Mouse (Mus musculus) 416B (cell line): ENCODE data around the gene Olfr441.
"Not testable (repeated sequence)": the region's sequence is repeated elsewhere in the genome, so short reads cannot be mapped to it uniquely, and the experiment has no call there.

Experiments used
- DNase-seq: peaks from one replicate; pipeline ENCODE4 v3.0.0; 2011; ENCODE audit warnings: low read depth

Gene Olfr441

GRCm38 (mm10) chr6:43106069-43106468 lies at the start of gene Olfr441:
Gene Olfr441, plus strand, starts transcription at chr6:43106369.
- DNase-seq = not testable (repeated sequence)

GRCm38 (mm10) chr6:43078750-43079149 lies 27.4 kb upstream of the Olfr441 start:
- DNase-seq = peak; percentile 40

DNA sequence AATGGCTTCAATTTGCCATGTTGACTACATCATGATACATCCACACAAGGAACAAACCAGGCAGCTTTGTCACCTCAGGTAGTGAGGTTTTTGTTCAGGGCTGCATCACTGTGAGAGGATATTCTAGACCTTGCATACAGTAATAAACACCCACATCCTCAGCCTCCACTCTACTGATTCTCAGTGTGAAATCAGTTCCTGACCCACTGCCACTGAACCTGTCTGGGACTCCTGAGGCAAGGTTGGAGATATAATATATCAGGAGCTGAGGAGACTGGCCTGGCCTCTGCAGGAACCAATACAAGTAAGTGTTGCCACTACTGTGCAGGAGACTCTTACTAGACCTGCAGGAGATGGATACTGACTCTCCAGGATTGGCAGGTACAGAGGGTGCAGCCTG lies 24.8 kb upstream of the Olfr441 start:
- DNase-seq = not testable (repeated sequence)

- not testable (repeated sequence) for DNase-seq
Measured at GRCm38 (mm10) chr6:43146267-43146666, 40.1 kb downstream of the Olfr441 start, which contains the start of gene Olfr237-ps1. Gene Olfr237-ps1, plus strand, starts transcription at chr6:43146567.

DNA sequence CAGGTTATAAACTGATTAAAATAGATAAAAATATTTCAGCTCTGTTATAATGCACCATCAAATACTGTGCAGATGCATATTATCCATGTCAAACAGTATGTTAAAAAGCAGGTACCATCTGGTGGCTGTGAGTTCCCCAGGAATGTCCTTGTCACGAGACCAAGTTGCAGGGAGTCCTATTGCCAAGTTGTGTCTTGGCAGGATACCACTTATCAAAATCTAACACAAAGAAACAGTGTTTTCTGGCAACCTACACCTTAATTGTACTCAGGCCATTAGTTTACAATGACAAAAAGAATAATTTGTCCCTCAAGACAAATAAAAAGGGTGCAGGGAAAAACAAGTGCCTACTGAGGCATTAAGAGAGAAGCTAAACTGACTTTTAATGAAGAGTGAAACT lies 53.3 kb downstream of the Olfr441 start:
- DNase-seq = no peak

DNA sequence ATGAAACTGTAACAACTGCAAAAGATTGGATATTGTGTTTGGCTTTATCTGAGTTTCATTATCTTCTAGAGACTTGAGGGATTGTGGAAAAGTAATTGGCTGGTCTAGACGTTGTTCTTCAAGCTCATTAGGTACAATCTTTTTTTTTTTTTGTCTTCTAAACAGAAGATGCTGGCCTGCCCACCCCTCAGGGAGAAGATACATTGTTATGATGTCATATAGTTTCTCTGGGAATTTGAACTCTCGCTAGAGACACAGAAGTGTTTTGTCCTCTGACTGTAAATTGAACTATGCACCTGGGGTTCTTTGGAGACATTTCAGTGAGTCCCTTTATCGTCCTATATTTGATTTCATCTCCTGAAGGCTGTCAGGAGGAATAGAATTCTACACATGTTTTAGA lies 56.8 kb downstream of the Olfr441 start, which contains the start of gene Olfr437:
Gene Olfr437, plus strand, starts transcription at position 301 of the 400 bp plus-strand sequence.
- no peak for DNase-seq

- DNase-seq = no peak
Measured at GRCm38 (mm10) chr6:43167246-43167645, 61.1 kb downstream of the Olfr441 start.
